Mouse (Mus musculus): ENCODE data around the gene Rdh1. TPM values are rescaled to one million over a fixed set of nuclear protein-coding genes. Genes with fewer than 3 reads are reported as not detected.
A peak's percentile ranks its signal among the peaks of the same experiment; 100 is the strongest.
"Not testable (repeated sequence)": the region's sequence is repeated elsewhere in the genome, so short reads cannot be mapped to it uniquely, and the experiment has no call there.

The Rdh1 gene
- total RNA-seq, 2 experiments from 2014 or later = 0.08 TPM; not detected in 1

GRCm38 (mm10) chr10:127747254-127747653 is 12.3 kb upstream of the Rdh1 start:
- intact Hi-C loops (cut with DNase I) = no loop called here
- DNase-seq (ENCODE audit: low spot score) = no peak

GRCm38 (mm10) chr10:127748847-127749612 is 10.5 kb upstream of the Rdh1 start:
- peak; percentile 40 for DNase-seq (ENCODE audit: low spot score)
- intact Hi-C loops (cut with DNase I) = no loop called here

GRCm38 (mm10) chr10:127750136-127750777 is 9.3 kb upstream of the Rdh1 start:
- no peak for DNase-seq (ENCODE audit: low spot score)
- intact Hi-C loops (cut with DNase I) = no loop called here

- intact Hi-C loops (cut with DNase I) = no loop called here
- DNase-seq (ENCODE audit: low spot score) = peak; percentile 20
These were observed 8.0 kb upstream of the Rdh1 start, which contains the start of gene Gpr182 for GRCm38 (mm10) chr10:127751548-127751947. Gene Gpr182, minus strand, starts transcription at chr10:127751732.

- intact Hi-C loops (cut with DNase I) = no loop called here
- no peak for DNase-seq (ENCODE audit: low spot score)
These were observed 4.9 kb upstream of the Rdh1 start for GRCm38 (mm10) chr10:127754566-127755166.

GRCm38 (mm10) chr10:127755246-127755645 is 4.3 kb upstream of the Rdh1 start:
- DNase-seq (ENCODE audit: low spot score) = no peak
- intact Hi-C loops (cut with DNase I) = no loop called here

- intact Hi-C loops (cut with DNase I) = no loop called here
- no peak for DNase-seq (ENCODE audit: low spot score)
These were observed 3.6 kb upstream of the Rdh1 start for GRCm38 (mm10) chr10:127755770-127756468.

GRCm38 (mm10) chr10:127762926-127763325 is 3.4 kb downstream of the Rdh1 start:
- intact Hi-C loops (cut with DNase I); DNase-seq (ENCODE audit: low spot score): not testable (repeated sequence)

GRCm38 (mm10) chr10:127763914-127764680 is 4.6 kb downstream of the Rdh1 start:
- intact Hi-C loops (cut with DNase I) = no loop called here

GRCm38 (mm10) chr10:127766564-127766963 is 7.0 kb downstream of the Rdh1 start:
- intact Hi-C loops (cut with DNase I) = no loop called here

More at GRCm38 (mm10) chr10:127763914-127764680, 4.6 kb downstream of the Rdh1 start:
- DNase-seq (ENCODE audit: low spot score) = no peak

GRCm38 (mm10) chr10:127776011-127776410 is 16.5 kb downstream of the Rdh1 start, which contains the start of gene Rdh9:
Gene Rdh9, plus strand, starts transcription at chr10:127776386.
- intact Hi-C loops (cut with DNase I) = no loop called here
- DNase-seq (ENCODE audit: low spot score) = no peak

More at GRCm38 (mm10) chr10:127766564-127766963, 7.0 kb downstream of the Rdh1 start:
- no peak for DNase-seq (ENCODE audit: low spot score)

- intact Hi-C loops (cut with DNase I); DNase-seq (ENCODE audit: low spot score): not testable (repeated sequence)
These were observed 22.8 kb downstream of the Rdh1 start for GRCm38 (mm10) chr10:127782321-127782720.

- DNase-seq (ENCODE audit: low spot score); intact Hi-C loops (cut with DNase I): not testable (repeated sequence)
These were observed 25.9 kb downstream of the Rdh1 start for GRCm38 (mm10) chr10:127785411-127785810.

- intact Hi-C loops (cut with DNase I) = no loop called here
- no peak for DNase-seq (ENCODE audit: low spot score)
These were observed 39.8 kb downstream of the Rdh1 start for GRCm38 (mm10) chr10:127799295-127799694.

- no peak for DNase-seq (ENCODE audit: low spot score)
- intact Hi-C loops (cut with DNase I) = no loop called here
These were observed 41.4 kb downstream of the Rdh1 start, which contains the start of gene Rdh16 for GRCm38 (mm10) chr10:127800891-127801290. Gene Rdh16, plus strand, starts transcription at chr10:127801152.

- intact Hi-C loops (cut with DNase I) = no loop called here
- DNase-seq (ENCODE audit: low spot score) = no peak
These were observed 42.1 kb downstream of the Rdh1 start for GRCm38 (mm10) chr10:127801612-127802011.

- intact Hi-C loops (cut with DNase I) = no loop called here
- no peak for DNase-seq (ENCODE audit: low spot score)
These were observed 42.7 kb downstream of the Rdh1 start for GRCm38 (mm10) chr10:127802236-127802635.

- intact Hi-C loops (cut with DNase I) = no loop called here
These were observed 44.9 kb downstream of the Rdh1 start for GRCm38 (mm10) chr10:127804416-127804815.

GRCm38 (mm10) chr10:127815888-127816287 is 56.4 kb downstream of the Rdh1 start:
- no peak for DNase-seq (ENCODE audit: low spot score)
- intact Hi-C loops (cut with DNase I) = no loop called here

More at GRCm38 (mm10) chr10:127804416-127804815, 44.9 kb downstream of the Rdh1 start:
- no peak for DNase-seq (ENCODE audit: low spot score)

Measured in heart, postnatal 25 days (tissue).